Mouse (Mus musculus) neural tube, embryonic 13.5 days (tissue): ENCODE measurements around the gene Pde9a. TPM values are rescaled to one million over a fixed set of nuclear protein-coding genes. Genes with fewer than 3 reads are reported as not detected.

Experiments used
- ATAC-seq: fragments of 200-750 bp; cut with Nextera tagmentation; 2 replicates; pipeline ENCODE4 v1.8.0; 2017; ENCODE audit warnings: low read depth, mild to moderate bottlenecking, moderate TSS enrichment, moderate library complexity
- H3K27ac ChIP-seq: fragments of 300-500 bp; sonication (generic); replicated peaks from 2 replicates; pipeline ENCODE4 v1.5.1; 2015; ENCODE audit warnings: moderate library complexity, mild to moderate bottlenecking, inconsistent platforms
- H3K27me3 ChIP-seq: fragments of 300-500 bp; sonication (generic); 2 replicates; pipeline ENCODE4 v1.6.1; 2015; ENCODE audit warnings: mild to moderate bottlenecking, inconsistent platforms
- H3K36me3 ChIP-seq: fragments of 300-500 bp; sonication (generic); 2 replicates; pipeline ENCODE4 v1.6.1; 2015; ENCODE audit warnings: mild to moderate bottlenecking, inconsistent platforms
- H3K4me1 ChIP-seq: fragments of 300-500 bp; sonication (generic); replicated peaks from 2 replicates; pipeline ENCODE4 v1.6.1; 2015; ENCODE audit warnings: inconsistent platforms
- H3K4me2 ChIP-seq: fragments of 300-500 bp; sonication (generic); 2 replicates; pipeline ENCODE4 v1.6.1; 2015; ENCODE audit warnings: inconsistent platforms, mild to moderate bottlenecking, moderate library complexity
- H3K4me3 ChIP-seq: fragments of 300-500 bp; sonication (generic); 2 replicates; pipeline ENCODE4 v1.5.1; 2015; ENCODE audit warnings: mild to moderate bottlenecking, inconsistent platforms
- H3K9ac ChIP-seq: fragments of 300-500 bp; sonication (generic); 2 replicates; pipeline ENCODE4 v1.6.1; 2015; ENCODE audit warnings: moderate library complexity, mild to moderate bottlenecking, inconsistent platforms
- H3K9me3 ChIP-seq: fragments of 300-500 bp; sonication (generic); 2 replicates; pipeline ENCODE4 v1.6.1; 2016; ENCODE audit warnings: inconsistent platforms
- WGBS: fragments of 180-500 bp; shearing (Covaris S2); methylation state at CpG from one replicate; pipeline ENCODE4 v1.1.7; 2015; 5-methylcytosine and 5-hydroxymethylcytosine counted together
- polyA plus RNA-seq: library from polyadenylated mRNA; unstranded; fragments of >200 nt; fragmentation: Nextera tagmentation; extraction: Ambion mirVana; gene quantifications from 2 replicates; pipeline ENCODE4 v1.2.1, GENCODE M21; 2015

The Pde9a gene
- polyA plus RNA-seq, 1 experiment from 2014 or later, result 34.7 TPM

DNA sequence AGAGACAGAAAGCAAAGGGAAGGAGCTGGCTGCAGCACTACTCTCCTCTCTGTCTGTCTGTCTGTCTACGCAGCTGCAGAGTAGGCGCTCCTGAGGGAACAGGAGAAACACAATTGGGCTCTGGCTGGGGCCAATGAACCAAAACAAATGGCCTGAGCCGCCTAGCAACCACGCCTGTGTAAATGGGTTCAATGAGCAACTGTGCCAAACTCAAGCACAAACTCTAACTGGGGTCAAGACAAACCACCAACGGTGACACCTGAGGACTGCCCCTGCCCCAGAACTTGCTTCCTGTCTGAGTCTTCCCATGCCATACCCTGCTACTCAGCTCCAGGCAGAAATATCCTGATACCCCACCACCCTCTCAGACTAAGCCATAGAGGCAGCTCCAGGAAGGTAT, 119.0 kb downstream of the Pde9a start:
- H3K4me2 ChIP-seq, result no peak overlapping the region
- no peaks in the 10 kb centered on the region for H3K9me3 ChIP-seq
- H3K27me3 ChIP-seq, result no peaks in the 10 kb centered on the region
- H3K4me3 ChIP-seq, result no peak overlapping the region
- H3K4me1 ChIP-seq, result peaks cover 10% of the 10 kb centered on the region
- no peak for ATAC-seq
- H3K36me3 ChIP-seq, result peaks cover 94% of the 10 kb centered on the region
- H3K27ac ChIP-seq, result peak overlapping the region; percentile 46; the same call in 1 of the 2 replicates
- peak overlapping the region; percentile 31; the same call in 1 of the 2 replicates for H3K9ac ChIP-seq
- 31% methylated on average over 5 of the region's 5 CpGs for WGBS

DNA sequence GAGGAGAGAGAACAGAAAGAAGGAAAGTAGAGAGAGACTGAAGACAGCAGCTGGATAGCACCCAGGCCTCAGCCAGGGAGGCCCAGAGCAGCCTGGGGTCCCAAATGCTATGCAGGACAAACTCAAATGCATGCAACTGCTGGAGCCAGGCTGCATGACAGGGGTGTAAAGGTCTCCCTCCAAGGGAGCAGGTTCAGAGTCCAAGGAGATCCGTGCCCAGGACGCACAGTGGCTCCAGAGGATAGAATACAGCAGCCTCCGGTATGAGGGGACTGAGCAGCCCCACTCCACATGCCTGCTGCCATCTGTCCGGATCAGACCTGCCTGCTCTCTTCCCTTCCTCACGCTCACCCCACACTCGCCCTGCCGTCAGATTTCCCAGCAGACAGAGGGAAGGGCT, 120.3 kb downstream of the Pde9a start:
- H3K4me1 ChIP-seq, result peaks cover 15% of the 10 kb centered on the region
- no peak overlapping the region for H3K4me3 ChIP-seq
- H3K27ac ChIP-seq, result no peak overlapping the region
- 87% methylated on average over 7 of the region's 7 CpGs for WGBS
- no peaks in the 10 kb centered on the region for H3K9me3 ChIP-seq
- no peak overlapping the region for H3K4me2 ChIP-seq
- no peak for ATAC-seq
- peaks cover 85% of the 10 kb centered on the region for H3K36me3 ChIP-seq
- no peak overlapping the region for H3K9ac ChIP-seq
- H3K27me3 ChIP-seq, result no peaks in the 10 kb centered on the region

- Histone ChIP-seq H3K4me3 (peak overlapping the region; percentile 65; the same call in 1 of the 2 replicates), H3K9me3 (no peaks in the 10 kb centered on the region), H3K4me1 (peaks cover 27% of the 10 kb centered on the region), H3K4me2 (peak overlapping the region; percentile 68), H3K27me3 (no peaks in the 10 kb centered on the region), H3K9ac (no peak overlapping the region), H3K36me3 (peaks cover 41% of the 10 kb centered on the region), H3K27ac (no peak overlapping the region)
- whole genome bisulfite sequencing, result 94% methylated on average over 6 of the region's 6 CpGs
- no peak for ATAC-seq
Observed at GRCm38 (mm10) chr17:31510944-31511343, 124.9 kb downstream of the Pde9a start.

DNA sequence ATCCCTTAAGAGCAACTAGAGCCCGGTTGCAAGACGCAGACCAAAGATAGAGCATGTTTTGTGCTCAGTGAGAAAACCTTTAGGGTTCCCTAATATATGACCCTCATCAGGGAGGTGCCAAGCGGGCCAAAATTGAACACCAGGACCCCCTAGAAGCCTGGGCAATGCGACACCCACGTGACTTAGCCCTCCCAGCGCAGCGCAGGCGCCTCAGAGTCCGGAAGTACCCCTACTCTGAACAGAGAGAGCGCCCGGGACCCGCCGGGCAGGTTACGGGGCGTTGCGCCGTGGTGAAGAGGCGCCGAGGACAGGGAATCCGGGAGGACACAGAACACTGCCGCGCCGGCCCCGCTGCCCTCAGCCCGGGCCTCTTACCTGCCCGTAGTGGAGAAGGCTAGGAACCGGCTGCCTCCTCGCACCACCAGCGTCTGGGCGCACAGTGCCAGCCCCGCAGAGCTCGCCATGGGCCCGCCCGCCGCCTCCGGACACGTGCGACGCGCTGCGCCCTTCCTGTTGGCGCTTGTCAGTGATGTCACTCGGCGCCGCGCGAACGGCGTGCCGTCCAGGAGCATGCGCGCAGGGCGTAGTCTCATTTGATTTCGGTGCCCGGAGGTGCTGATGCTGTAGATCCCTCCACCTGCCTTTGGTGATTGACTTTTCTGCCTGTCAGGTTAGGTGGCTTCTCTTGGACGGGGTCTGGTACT, 125.9 kb downstream of the Pde9a start:
- peak; percentile 96 for ATAC-seq
- H3K4me3 ChIP-seq, result peak overlapping the region; percentile 65
- no peaks in the 10 kb centered on the region for H3K27me3 ChIP-seq
- peak overlapping the region; percentile 68 for H3K4me2 ChIP-seq
- peak overlapping the region; percentile 74 for H3K9ac ChIP-seq
- peaks cover 32% of the 10 kb centered on the region for H3K36me3 ChIP-seq
- under 1% methylated on average over 56 of the region's 56 CpGs for WGBS
- H3K4me1 ChIP-seq, result peaks cover 27% of the 10 kb centered on the region
- H3K27ac ChIP-seq, result peak overlapping the region; percentile 87
- no peaks in the 10 kb centered on the region for H3K9me3 ChIP-seq

DNA sequence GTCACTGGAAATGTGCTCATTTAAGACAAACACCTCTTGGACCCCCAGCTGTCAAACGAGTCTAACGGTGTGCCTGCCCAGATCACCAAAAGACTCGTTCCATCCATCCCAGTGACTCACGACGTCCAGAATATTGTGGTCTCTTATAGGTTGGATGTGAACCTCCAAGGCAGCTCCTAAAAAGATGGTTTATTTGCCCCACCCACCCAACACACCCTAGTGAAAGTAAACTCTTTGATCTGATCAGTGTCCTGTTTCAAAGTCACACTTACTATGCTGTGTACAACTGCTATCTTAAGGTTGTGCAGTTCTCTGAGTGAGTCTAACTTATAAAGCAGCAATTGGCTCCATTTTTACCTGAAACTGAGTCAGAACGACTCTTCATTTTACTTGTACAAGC, 126.6 kb downstream of the Pde9a start:
- ATAC-seq, result peak; percentile 4; the same call in 1 of the 2 replicates
- H3K4me3 ChIP-seq, result peak overlapping the region; percentile 65
- H3K27ac ChIP-seq, result peak overlapping the region; percentile 87

GRCm38 (mm10) chr17:31514696-31515095, 128.7 kb downstream of the Pde9a start:
- H3K9ac ChIP-seq, result no peak overlapping the region
- H3K27ac ChIP-seq, result peak overlapping the region; percentile 46
- no peaks in the 10 kb centered on the region for H3K9me3 ChIP-seq
- H3K4me2 ChIP-seq, result no peak overlapping the region
- no peaks in the 10 kb centered on the region for H3K27me3 ChIP-seq
- peaks cover 5% of the 10 kb centered on the region for H3K36me3 ChIP-seq
- peaks cover 40% of the 10 kb centered on the region for H3K4me1 ChIP-seq
- ATAC-seq, result no peak
- no peak overlapping the region for H3K4me3 ChIP-seq
- WGBS, result 72% methylated on average over 1 of the region's 1 CpGs

More for the DNA sequence above, 126.6 kb downstream of the Pde9a start:
- Histone ChIP-seq H3K9me3 (no peaks in the 10 kb centered on the region), H3K36me3 (peaks cover 25% of the 10 kb centered on the region), H3K4me1 (peaks cover 27% of the 10 kb centered on the region), H3K4me2 (peak overlapping the region; percentile 68), H3K9ac (peak overlapping the region; percentile 74), H3K27me3 (no peaks in the 10 kb centered on the region)
- 20% methylated on average over 6 of the region's 6 CpGs for WGBS

- Histone ChIP-seq H3K27me3 (no peaks in the 10 kb centered on the region), H3K9ac (no peak overlapping the region), H3K36me3 (peaks cover 14% of the 10 kb centered on the region), H3K4me3 (peak overlapping the region; percentile 76), H3K4me2 (peak overlapping the region; percentile 65), H3K27ac (0 out of 2 replicates have a peak overlapping the region, but pooled peaks have one; percentile 87), H3K9me3 (no peaks in the 10 kb centered on the region), H3K4me1 (peaks cover 50% of the 10 kb centered on the region)
- peak; percentile 58 for ATAC-seq
- WGBS, result under 1% methylated on average over 7 of the region's 7 CpGs
Observed at GRCm38 (mm10) chr17:31519344-31519945, 133.4 kb downstream of the Pde9a start.

DNA sequence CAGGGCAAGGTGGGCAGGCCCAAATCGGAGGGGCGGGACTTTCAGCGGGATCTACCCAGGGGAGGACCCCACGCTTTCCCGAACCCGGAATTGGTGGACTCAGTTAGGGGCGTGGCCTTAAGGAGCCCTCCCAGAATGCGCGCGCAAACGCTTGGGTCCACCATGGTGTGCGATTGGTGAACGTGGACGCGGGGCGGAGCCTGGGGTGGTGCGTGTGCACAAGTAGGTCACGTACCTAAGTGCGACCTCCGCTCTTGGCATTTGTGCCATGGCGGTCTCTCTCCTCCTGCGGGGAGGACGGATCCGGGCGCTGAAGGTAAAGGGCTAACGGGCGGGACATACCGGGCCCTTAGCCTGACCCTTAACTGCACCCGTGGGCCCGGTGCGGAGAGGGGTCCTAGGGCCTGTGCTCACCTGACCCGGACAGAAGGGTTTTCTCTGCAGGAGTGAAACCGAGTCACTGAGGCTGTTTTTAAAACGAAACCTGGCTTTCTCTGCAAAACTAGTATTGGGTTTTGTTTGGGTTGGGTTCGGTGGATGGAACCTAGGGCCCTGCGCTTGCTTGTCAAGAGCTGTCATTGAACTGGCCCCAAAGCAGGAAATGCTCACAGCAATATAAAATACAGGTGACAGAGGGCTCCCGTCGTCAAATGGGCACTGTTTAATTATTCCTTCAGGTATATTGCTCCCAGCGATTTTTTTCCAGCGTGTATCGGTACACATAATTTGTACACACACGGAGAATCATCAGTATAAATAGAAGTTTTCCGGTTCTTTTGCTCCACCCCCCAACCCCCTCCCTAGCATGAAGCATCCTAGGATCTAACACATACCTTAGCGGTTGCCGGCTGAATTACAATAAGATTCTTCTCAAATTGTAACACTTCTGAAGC, 134.2 kb downstream of the Pde9a start, which contains the start of the genes Wdr4 and Ndufv3:
Gene Wdr4, minus strand, starts transcription at position 35 of the 893 bp plus-strand sequence.
Gene Ndufv3, plus strand, starts transcription at position 170 of the 893 bp plus-strand sequence.
- Histone ChIP-seq H3K4me2 (peak within 1 kb of the TSS; percentile 65), H3K27me3 (no peaks in the 10 kb centered on the region), H3K36me3 (peaks cover 21% of the 10 kb centered on the region), H3K9ac (peak within 1 kb of the TSS; percentile 83), H3K27ac (peak within 1 kb of the TSS; percentile 87), H3K9me3 (no peaks in the 10 kb centered on the region), H3K4me3 (peak within 1 kb of the TSS; percentile 76), H3K4me1 (peaks cover 44% of the 10 kb centered on the region)
- WGBS, result under 1% methylated on average over 45 of the region's 45 CpGs
- ATAC-seq, result peak; percentile 96

- ATAC-seq, result peak; percentile 4; the same call in 1 of the 2 replicates
- no peaks in the 10 kb centered on the region for H3K27me3 ChIP-seq
- 20% methylated on average over 3 of the region's 3 CpGs for WGBS
- H3K4me3 ChIP-seq, result peak overlapping the region; percentile 76
- peak overlapping the region; percentile 87 for H3K27ac ChIP-seq
- H3K4me2 ChIP-seq, result peak overlapping the region; percentile 65
- peaks cover 41% of the 10 kb centered on the region for H3K4me1 ChIP-seq
- peaks cover 23% of the 10 kb centered on the region for H3K36me3 ChIP-seq
- no peaks in the 10 kb centered on the region for H3K9me3 ChIP-seq
- H3K9ac ChIP-seq, result peak overlapping the region; percentile 83
Observed at GRCm38 (mm10) chr17:31520895-31521294, 134.9 kb downstream of the Pde9a start.

DNA sequence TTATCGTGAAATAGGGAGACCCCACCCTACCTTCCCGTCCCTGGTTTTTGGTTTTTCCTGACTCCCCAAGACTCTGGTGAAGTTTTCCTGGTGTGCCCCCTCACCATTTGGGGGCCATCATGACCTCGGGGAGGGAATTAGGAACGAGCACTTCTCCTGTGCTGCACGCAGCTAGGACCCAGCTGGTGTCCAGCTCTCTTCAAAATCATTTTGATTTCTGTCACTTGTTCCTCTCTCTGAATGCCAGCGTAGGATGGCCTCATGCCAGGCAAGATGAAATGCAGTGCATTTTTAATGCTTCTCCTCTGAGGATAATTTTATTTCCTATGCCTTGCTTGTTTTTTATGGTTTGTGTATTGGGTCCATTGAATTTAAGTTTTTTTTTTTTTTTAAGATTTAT, 135.9 kb downstream of the Pde9a start:
- Histone ChIP-seq H3K27ac (peak overlapping the region; percentile 87), H3K4me3 (no peak overlapping the region), H3K4me1 (peaks cover 41% of the 10 kb centered on the region), H3K4me2 (peak overlapping the region; percentile 65), H3K9me3 (no peaks in the 10 kb centered on the region), H3K36me3 (peaks cover 27% of the 10 kb centered on the region), H3K27me3 (no peaks in the 10 kb centered on the region), H3K9ac (peak overlapping the region; percentile 31; the same call in 1 of the 2 replicates)
- no peak for ATAC-seq
- WGBS, result 62% methylated on average over 6 of the region's 6 CpGs

DNA sequence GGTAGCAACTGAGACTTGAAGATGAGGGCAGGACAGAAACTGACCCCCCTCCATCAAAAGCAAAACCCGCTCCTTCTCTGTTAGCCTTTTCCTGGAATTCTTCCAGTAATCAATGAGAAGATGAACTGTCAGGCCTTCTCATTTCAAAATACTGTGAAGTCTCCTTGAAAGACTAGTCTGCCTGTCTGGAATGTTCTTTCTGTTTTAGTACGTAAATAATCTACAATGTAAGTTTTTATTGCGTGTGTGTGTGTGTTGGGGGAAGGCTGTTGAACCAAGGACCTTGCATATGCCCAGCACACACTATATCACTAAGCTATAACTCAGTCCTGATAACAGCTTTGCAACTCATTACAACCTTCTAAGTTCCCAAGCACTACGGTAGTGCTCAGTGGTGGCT, 139.1 kb downstream of the Pde9a start:
- Histone ChIP-seq H3K9me3 (no peaks in the 10 kb centered on the region), H3K36me3 (peaks cover 52% of the 10 kb centered on the region), H3K27me3 (no peaks in the 10 kb centered on the region), H3K4me2 (no peak overlapping the region), H3K4me1 (peaks cover 35% of the 10 kb centered on the region), H3K9ac (0 out of 2 replicates have a peak overlapping the region, but pooled peaks have one; percentile 35), H3K4me3 (no peak overlapping the region), H3K27ac (no peak overlapping the region)
- WGBS, result 92% methylated on average over 4 of the region's 4 CpGs
- no peak for ATAC-seq
